Comparison of ENCODE assay signal across 23 mouse cellular contexts in the genomic region with DNA sequence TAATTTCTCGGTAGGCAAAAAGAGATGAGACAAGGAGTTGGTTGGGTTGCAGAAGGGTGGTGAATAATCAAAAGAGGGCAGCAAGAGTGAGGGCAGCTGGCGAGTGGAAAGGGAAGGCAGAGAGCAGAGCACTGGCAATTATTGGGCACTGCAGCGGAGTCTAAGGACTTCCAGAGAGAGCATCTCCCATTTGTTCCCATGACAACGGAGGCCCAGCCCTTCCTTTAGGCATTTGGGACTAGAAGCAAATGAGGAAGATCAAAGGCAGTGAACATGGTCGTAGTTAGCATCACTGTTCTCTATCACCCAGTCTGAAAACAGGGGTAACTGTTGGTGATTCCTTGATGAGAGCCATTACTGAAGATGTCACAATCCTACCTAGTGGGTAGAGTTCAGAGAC.
DNase-seq lines count a peak whose midpoint lies in the region; ATAC-seq and TF ChIP-seq lines count a peak whose summit lies in the region.
"Had no signal": no experiment of that assay in that cellular context is flagged by ENCODE, and none has a peak within 500 bp of the region (broad histone marks: within the 10 kb centered on the region; RNA-seq: fewer than 3 reads in every experiment).

No protein-coding gene starts in this region.

- H3K4me2 ChIP-seq in heart, embryonic 12.5 days, result peak overlapping the region; percentile 24; the same call in 1 of the 2 replicates
- no peak overlapping the region for H3K4me2 ChIP-seq in midbrain, embryonic 15.5 days
- no peak overlapping the region for H3K4me2 ChIP-seq in midbrain, embryonic 11.5 days
- H3K4me2 ChIP-seq: embryonic facial prominence, embryonic 13.5 days; forebrain, embryonic 12.5 days; kidney, embryonic 15.5 days; limb, embryonic 13.5 days; liver, embryonic 13.5 days had no signal

- no peaks in the 10 kb centered on the region for H3K9me3 ChIP-seq in heart, embryonic 12.5 days (replicated peaks)
- H3K9me3 ChIP-seq in midbrain, embryonic 15.5 days, result no peaks in the 10 kb centered on the region
- H3K9me3 ChIP-seq in midbrain, embryonic 11.5 days (ENCODE audit: control insufficient read depth, low read length), result no peaks in the 10 kb centered on the region
- H3K9me3 ChIP-seq in MEL (replicated peaks; ENCODE audit: insufficient read depth, low read length), result no peaks in the 10 kb centered on the region
- H3K9me3 ChIP-seq: embryonic facial prominence, embryonic 13.5 days; forebrain, embryonic 12.5 days; heart, embryonic 15.5 days; kidney, embryonic 15.5 days; limb, embryonic 13.5 days; liver, embryonic 13.5 days had no signal

- H3K36me3 ChIP-seq in heart, embryonic 12.5 days, result no peaks in the 10 kb centered on the region
- no peaks in the 10 kb centered on the region for H3K36me3 ChIP-seq in midbrain, embryonic 15.5 days (replicated peaks)
- H3K36me3 ChIP-seq in midbrain, embryonic 11.5 days (ENCODE audit: control insufficient read depth, insufficient read depth, low read length), result no peaks in the 10 kb centered on the region
- H3K36me3 ChIP-seq in MEL (ENCODE audit: control insufficient read depth in 1 of 2, insufficient read depth in 2 of 2, low read length in 2 of 2), result peaks cover 0 to 18% of the 10 kb centered on the region in 2 experiments; a peak in 2 of 4 replicates
- H3K36me3 ChIP-seq: embryonic facial prominence, embryonic 13.5 days; forebrain, embryonic 12.5 days; heart, embryonic 15.5 days; kidney, embryonic 15.5 days; limb, embryonic 13.5 days; liver, embryonic 13.5 days had no signal

- H3K9ac ChIP-seq in heart, embryonic 12.5 days, result no peak overlapping the region
- no peak overlapping the region for H3K9ac ChIP-seq in midbrain, embryonic 15.5 days
- H3K9ac ChIP-seq in midbrain, embryonic 11.5 days (ENCODE audit: low read length), result no peak overlapping the region
- H3K9ac ChIP-seq in MEL (ENCODE audit: control insufficient read depth, low read depth, low read length, poor library complexity, severe bottlenecking), result no peak overlapping the region
- H3K9ac ChIP-seq: embryonic facial prominence, embryonic 13.5 days; forebrain, embryonic 12.5 days; heart, embryonic 15.5 days; kidney, embryonic 15.5 days; limb, embryonic 13.5 days; liver, embryonic 13.5 days had no signal

- peaks cover 28% of the 10 kb centered on the region for H3K4me1 ChIP-seq in heart, embryonic 12.5 days (replicated peaks)
- H3K4me1 ChIP-seq in midbrain, embryonic 15.5 days, result peaks cover 15% of the 10 kb centered on the region
- H3K4me1 ChIP-seq in midbrain, embryonic 11.5 days (ENCODE audit: control insufficient read depth, insufficient read depth, low read length), result peaks cover 6% of the 10 kb centered on the region
- peaks cover 5 to 20% of the 10 kb centered on the region in 2 experiments; a peak in 3 of 4 replicates for H3K4me1 ChIP-seq in MEL (ENCODE audit: control insufficient read depth in 1 of 2, insufficient read depth in 2 of 2, low read length in 2 of 2)

- no peak for TF ChIP-seq RAD21 in MEL (IDR thresholded peaks at IDR 0.05; ENCODE audit: low read depth, low read length)

- H3K79me2 ChIP-seq in MEL (ENCODE audit: control insufficient read depth, insufficient read depth, low read length, poor library complexity), result no peaks in the 10 kb centered on the region

- DNase-seq in heart, postnatal 4 days, result no peak
- DNase-seq in midbrain, embryonic 11.5 days (ENCODE audit: low spot score, missing footprints), result no peak
- peak; percentile 7 for DNase-seq in MEL (ENCODE audit: low read depth, low spot score)
- peak; percentile 53 for DNase-seq in brain, embryonic 14.5 days (ENCODE audit: low read depth)
- DNase-seq in cerebellum, adult 8-10 months, result no peak
- DNase-seq: adrenal gland, postnatal 25 days; cerebellum, adult 11-12 months; cerebellum, postnatal 14 days; kidney, adult 11 months; kidney, postnatal 4 days; liver, embryonic 13.5 days; lung, adult 2 months; lung, postnatal 14 days; right cerebral cortex, postnatal 14 days had no signal

- TF ChIP-seq CTCF in MEL (IDR thresholded peaks at IDR 0.05 in 2 of 3, conservative IDR thresholded peaks at IDR 0.05 in 1 of 3; ENCODE audit: control insufficient read depth in 1 of 3, insufficient read depth in 1 of 3, low read depth in 2 of 3, low read length in 3 of 3, poor library complexity in 1 of 3, severe bottlenecking in 1 of 3), result no peak
- no peak for TF ChIP-seq CTCF in brain, embryonic 14.5 days (IDR thresholded peaks at IDR 0.05; ENCODE audit: borderline replicate concordance, extremely low read depth, insufficient read depth, insufficient read length)

- no peak for ATAC-seq in heart, embryonic 12.5 days (ENCODE audit: insufficient number of reproducible peaks, low FRiP score)
- ATAC-seq in midbrain, embryonic 15.5 days (replicated peaks), result 0 out of 2 replicates have a peak, but pooled peaks have one; percentile 37
- ATAC-seq in midbrain, embryonic 11.5 days (ENCODE audit: low FRiP score), result no peak
- ATAC-seq: midbrain, embryonic 16.5 days had no signal

- 43% methylated on average over 5 of the region's 5 CpGs for WGBS in heart, embryonic 12.5 days
- WGBS in midbrain, embryonic 15.5 days, result 50% methylated on average over 5 of the region's 5 CpGs
- 63% methylated on average over 5 of the region's 5 CpGs for WGBS in midbrain, embryonic 11.5 days

- no peak for TF ChIP-seq POLR2A in MEL (IDR thresholded peaks at IDR 0.05; ENCODE audit: control insufficient read depth in 1 of 2, insufficient read depth in 1 of 2, low read depth in 1 of 2, low read length in 2 of 2, poor library complexity in 1 of 2)
- no peak for TF ChIP-seq POLR2A in brain, embryonic 14.5 days (IDR thresholded peaks at IDR 0.05; ENCODE audit: borderline replicate concordance, extremely low read depth, insufficient read depth, insufficient read length, poor library complexity, severe bottlenecking)

- H3K27me3 ChIP-seq in heart, embryonic 12.5 days (replicated peaks), result peaks cover 85% of the 10 kb centered on the region
- peaks cover 12% of the 10 kb centered on the region for H3K27me3 ChIP-seq in midbrain, embryonic 15.5 days (replicated peaks)
- H3K27me3 ChIP-seq in midbrain, embryonic 11.5 days (ENCODE audit: control insufficient read depth, insufficient read depth, low read length), result peaks cover 12% of the 10 kb centered on the region; the same call in 1 of the 2 replicates
- no peaks in the 10 kb centered on the region for H3K27me3 ChIP-seq in MEL (ENCODE audit: control insufficient read depth in 1 of 2, insufficient read depth in 2 of 2, low read length in 2 of 2)

- no peak for TF ChIP-seq EP300 in MEL (IDR thresholded peaks at IDR 0.05; ENCODE audit: low read depth in 1 of 2, low read length in 2 of 2)

- no peak overlapping the region for H3K4me3 ChIP-seq in heart, embryonic 12.5 days
- no peak overlapping the region for H3K4me3 ChIP-seq in midbrain, embryonic 15.5 days
- H3K4me3 ChIP-seq in midbrain, embryonic 11.5 days (ENCODE audit: low read depth, low read length), result no peak overlapping the region
- no peak overlapping the region for H3K4me3 ChIP-seq in MEL (ENCODE audit: control insufficient read depth in 1 of 2, insufficient read depth in 1 of 2, low read depth in 2 of 2, low read length in 2 of 2)
- H3K4me3 ChIP-seq: embryonic facial prominence, embryonic 13.5 days; erythroblast, embryonic 14.5 days; forebrain, embryonic 12.5 days; heart, embryonic 15.5 days; kidney, embryonic 15.5 days; limb, embryonic 13.5 days; liver, embryonic 13.5 days had no signal

- H3K27ac ChIP-seq in heart, embryonic 12.5 days (ENCODE audit: poor library complexity, severe bottlenecking), result no peak overlapping the region
- no peak overlapping the region for H3K27ac ChIP-seq in midbrain, embryonic 15.5 days
- H3K27ac ChIP-seq in midbrain, embryonic 11.5 days (ENCODE audit: low read depth, low read length), result no peak overlapping the region
- H3K27ac ChIP-seq in MEL (ENCODE audit: control insufficient read depth, low read depth, low read length), result no peak overlapping the region; the same call in 1 of the 2 replicates
- H3K27ac ChIP-seq: embryonic facial prominence, embryonic 13.5 days; forebrain, embryonic 12.5 days; heart, embryonic 15.5 days; kidney, embryonic 15.5 days; limb, embryonic 13.5 days; liver, embryonic 13.5 days had no signal

TF ChIP-seq in MEL, 35 proteins besides CTCF, POLR2A, EP300 and RAD21:
- no peak for TF ChIP-seq HCFC1 (IDR thresholded peaks at IDR 0.05; ENCODE audit: low read depth, low read length)

Comparison
In these comparisons a context has a peak if more than half of its experiments do, and no peak if none do; other contexts are left out.
1. DNase-seq: peak in MEL (single experiment) and brain, embryonic 14.5 days (single experiment); none in heart, postnatal 4 days (single experiment), midbrain, embryonic 11.5 days (single experiment) and cerebellum, adult 8-10 months (single experiment).